Mouse (Mus musculus): ENCODE data around the gene Ppp1r12b. TPM values are rescaled to one million over a fixed set of nuclear protein-coding genes. Genes with fewer than 3 reads are reported as not detected.

The Ppp1r12b gene
- total RNA-seq, 2 experiments from 2014 or later = 1.5 to 5.2 TPM

GRCm38 (mm10) chr1:134745648-134746047 is 210.1 kb downstream of the Ppp1r12b start:
- ATAC-seq (replicated peaks; ENCODE audit: low FRiP score, poor library complexity, severe bottlenecking) = no peak

DNA sequence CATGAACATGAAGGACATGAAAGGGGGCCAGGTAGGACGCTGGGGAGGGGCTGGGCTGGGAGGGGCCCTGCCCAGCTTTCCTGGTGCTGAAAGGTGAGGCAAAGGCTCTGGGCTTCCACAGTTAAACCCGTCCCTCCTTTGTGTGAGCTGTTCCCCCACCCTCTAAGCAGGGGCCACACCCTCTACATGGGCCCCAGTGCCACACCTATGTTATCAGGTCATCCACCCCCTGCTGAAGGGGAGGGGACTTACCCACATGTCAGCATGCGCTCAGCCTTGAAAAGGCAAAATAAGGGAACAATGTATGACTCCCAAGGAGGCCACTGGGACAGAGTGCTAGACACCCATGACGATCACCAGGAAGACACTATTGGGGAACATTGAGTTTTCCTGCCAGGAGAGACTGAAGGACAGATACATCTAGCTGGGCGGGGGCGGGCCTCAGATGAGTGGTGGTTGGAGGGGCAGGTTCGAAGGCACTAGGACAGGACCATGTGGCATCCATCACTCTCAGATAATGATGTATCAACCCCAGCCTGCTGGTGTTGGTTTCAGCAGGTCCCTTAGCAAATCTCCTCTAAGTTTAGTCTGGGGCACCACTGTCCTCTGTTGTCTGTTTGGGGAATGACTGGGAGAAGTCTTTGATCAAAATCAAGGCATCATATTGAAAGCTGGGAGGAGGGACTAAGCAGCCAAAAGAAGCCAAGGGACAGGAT is 213.6 kb downstream of the Ppp1r12b start:
- ATAC-seq (replicated peaks; ENCODE audit: low FRiP score, poor library complexity, severe bottlenecking) = peak; percentile 60

DNA sequence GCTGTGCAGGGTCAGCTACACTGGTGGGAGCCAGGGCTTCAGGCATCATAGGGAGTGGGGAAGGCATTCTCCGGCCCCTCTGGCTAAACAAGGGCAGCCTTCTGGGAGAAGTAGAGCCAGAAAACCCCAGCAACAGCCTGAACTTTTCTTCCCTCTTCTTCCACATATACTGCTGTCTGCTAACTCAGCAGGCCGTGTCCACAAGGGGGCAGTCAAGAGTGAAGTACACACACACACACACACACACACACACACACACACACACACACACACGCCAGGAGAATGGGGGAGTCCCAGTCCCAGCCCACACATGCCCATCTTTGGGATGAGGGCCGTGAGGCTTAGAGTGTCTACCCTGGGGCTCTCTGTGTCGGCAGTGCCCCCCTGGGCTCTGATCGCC is 214.3 kb downstream of the Ppp1r12b start:
- ATAC-seq (replicated peaks; ENCODE audit: low FRiP score, poor library complexity, severe bottlenecking) = no peak

GRCm38 (mm10) chr1:134737463-134737862 is 218.3 kb downstream of the Ppp1r12b start:
- no peak for ATAC-seq (replicated peaks; ENCODE audit: low FRiP score, poor library complexity, severe bottlenecking)

GRCm38 (mm10) chr1:134733659-134734058 is 222.1 kb downstream of the Ppp1r12b start:
- no peak for ATAC-seq (replicated peaks; ENCODE audit: low FRiP score, poor library complexity, severe bottlenecking)

- ATAC-seq (replicated peaks; ENCODE audit: low FRiP score, poor library complexity, severe bottlenecking) = no peak
These were observed 228.5 kb downstream of the Ppp1r12b start for GRCm38 (mm10) chr1:134727256-134727655.

DNA sequence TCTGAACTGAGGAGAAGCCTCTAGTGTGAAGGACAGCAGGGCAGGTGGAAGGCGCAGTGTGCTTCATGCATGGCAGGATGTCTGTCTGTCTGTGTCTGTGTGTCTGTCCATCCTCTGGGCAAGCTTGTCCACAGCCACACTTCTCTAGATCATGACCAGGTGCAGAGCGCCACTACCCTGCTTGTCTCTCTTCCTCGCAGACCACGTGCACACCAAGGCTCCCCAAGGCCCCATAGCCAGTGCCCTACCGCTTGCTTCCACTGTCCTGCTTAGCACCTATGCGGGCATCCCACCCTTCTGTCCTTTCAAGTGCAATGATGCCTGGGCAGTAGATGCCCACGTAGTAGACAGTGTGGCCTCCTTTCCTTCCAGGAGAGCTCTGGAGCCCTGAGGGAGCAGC is 229.3 kb downstream of the Ppp1r12b start:
- no peak for ATAC-seq (replicated peaks; ENCODE audit: low FRiP score, poor library complexity, severe bottlenecking)

DNA sequence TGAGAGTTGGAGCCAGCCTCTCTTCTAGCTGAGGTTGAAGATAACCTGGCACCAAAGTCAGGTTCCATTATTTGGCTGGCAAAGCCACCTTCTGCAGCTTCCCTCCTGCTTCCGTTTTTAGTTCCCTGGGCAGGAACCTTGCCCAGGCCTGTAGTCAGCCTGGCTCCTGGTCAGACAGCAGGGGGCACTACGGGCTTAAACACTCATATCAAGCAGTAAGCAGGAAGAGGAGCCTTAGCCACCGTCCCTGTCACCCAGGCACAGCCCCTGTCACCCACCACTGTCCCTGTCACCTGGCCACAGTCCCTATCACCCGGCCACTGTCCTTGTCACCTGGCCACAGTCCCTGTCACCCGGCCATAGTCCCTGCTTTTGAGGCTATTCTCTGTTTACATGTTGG is 230.5 kb downstream of the Ppp1r12b start:
- ATAC-seq (replicated peaks; ENCODE audit: low FRiP score, poor library complexity, severe bottlenecking) = no peak

DNA sequence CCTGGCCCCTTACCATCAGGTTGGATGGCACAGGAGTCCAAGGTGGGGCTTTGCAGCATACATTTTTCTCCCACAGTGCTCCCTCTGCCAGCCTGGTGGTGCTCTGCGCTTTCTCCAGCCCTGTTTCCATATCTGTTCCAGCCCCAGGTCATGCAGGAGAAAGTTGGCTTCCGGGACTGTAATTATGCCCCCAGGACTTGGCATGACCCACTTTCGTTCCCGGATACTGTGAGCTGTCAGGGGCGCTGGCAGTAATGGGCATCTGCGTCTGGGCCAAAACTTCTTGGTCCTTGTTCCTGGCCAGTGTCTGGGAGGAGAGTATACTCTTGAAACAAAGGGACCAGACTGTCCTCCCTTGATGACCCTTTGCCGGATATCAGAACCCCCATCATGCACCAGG is 232.9 kb downstream of the Ppp1r12b start:
- ATAC-seq (replicated peaks; ENCODE audit: low FRiP score, poor library complexity, severe bottlenecking) = no peak

GRCm38 (mm10) chr1:134721486-134721885 is 234.3 kb downstream of the Ppp1r12b start:
- no peak for ATAC-seq (replicated peaks; ENCODE audit: low FRiP score, poor library complexity, severe bottlenecking)

DNA sequence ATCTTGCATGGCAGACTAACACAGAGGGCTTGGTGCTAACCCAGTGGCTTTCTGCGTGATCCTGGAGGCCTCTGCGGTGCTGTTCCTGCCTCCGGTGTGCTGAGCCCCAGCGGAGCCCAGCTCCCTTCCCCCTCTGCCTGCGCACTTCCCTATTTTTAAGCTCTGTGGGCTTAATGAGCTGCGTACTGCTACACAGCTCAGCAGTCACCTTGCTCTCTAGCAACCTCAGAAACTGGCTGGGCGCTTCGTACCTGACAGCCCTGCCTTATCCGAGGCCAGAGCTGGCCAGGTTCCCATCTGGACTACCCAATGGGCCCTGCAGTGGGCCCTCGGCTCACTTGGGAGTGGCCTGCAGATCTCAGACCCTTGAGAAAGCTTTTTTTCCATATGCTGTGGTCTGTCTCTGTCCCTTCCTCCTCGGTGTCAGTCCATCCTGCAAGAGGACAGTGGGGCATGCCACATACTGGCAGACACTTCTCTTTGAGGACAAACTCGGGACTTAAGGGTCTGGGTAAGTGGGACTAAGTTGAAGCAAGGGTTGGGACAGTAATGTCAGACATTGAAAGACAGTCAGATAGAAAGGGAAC is 235.9 kb downstream of the Ppp1r12b start:
- ATAC-seq (replicated peaks; ENCODE audit: low FRiP score, poor library complexity, severe bottlenecking) = no peak

GRCm38 (mm10) chr1:134715092-134715491 is 240.7 kb downstream of the Ppp1r12b start:
- ATAC-seq (replicated peaks; ENCODE audit: low FRiP score, poor library complexity, severe bottlenecking) = no peak

DNA sequence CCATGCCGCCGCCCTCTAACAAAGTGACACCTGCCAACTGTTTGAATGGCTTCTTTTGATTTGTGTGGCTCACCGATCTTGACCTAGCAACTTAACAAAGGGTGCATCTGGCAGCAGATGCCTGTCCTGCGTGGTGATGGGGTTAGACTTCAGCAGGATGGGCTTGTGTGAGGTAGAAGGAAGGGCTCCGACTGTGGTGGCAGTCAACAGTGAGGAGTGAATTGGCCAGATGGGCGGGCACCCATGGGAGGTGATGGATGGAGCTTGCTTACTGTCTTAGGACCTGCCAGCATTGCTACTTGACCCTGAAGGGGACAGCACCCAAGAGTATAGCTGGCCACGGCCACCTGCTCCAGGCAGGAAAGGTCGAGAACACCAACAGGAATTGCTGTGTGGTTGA is 241.6 kb downstream of the Ppp1r12b start:
- no peak for ATAC-seq (replicated peaks; ENCODE audit: low FRiP score, poor library complexity, severe bottlenecking)

DNA sequence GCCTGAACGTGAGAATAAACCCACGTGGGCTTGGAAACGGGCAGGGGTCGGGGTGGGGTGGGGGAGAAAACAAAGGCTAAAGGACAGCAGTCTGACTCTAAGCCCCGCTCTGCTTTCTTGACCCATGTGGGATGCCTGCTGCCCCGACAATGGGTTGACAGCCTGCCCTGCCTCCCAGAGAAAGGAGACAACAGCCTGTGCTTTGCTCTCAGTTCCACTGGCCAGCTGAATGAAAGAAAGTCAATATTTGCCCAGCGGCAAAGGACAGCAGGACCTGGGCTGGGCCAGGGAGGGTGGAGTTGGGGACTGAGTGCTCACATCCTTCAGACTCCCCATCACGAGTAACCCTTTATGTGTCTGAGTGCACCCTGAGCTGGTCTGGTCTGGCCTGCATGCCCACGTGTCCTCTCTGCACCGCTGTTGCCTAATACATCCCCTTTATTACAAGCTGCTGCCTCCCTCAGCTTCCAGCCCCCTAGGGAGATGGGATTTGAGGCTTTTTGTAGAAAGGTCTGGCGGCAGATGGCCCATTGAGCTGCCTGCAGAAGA is 242.2 kb downstream of the Ppp1r12b start:
- no peak for ATAC-seq (replicated peaks; ENCODE audit: low FRiP score, poor library complexity, severe bottlenecking)

DNA sequence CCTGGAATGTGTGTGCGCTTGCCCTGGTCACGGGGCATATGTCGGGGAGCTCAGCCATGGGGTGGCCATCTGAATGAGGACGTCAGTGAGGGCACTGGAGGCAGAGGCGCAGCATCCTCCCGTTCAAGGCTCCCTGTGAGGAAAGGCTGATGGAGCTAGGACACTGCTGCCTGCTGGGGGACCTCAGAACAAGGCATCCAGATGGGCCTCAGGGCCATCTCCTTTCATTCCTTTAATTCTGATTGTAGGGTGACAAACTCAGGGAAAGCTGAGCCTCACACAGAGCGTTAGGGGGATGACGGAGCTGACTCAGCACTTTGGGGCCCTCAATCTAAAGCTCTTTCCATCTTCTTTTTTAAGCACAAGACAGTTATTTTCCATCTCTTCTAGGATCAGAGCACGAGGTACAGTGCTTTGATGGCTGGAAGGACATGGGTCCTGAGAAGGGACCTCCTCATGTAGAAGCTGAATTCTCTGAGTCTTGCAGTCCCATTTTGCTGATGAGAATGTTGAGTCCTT is 242.9 kb downstream of the Ppp1r12b start:
- ATAC-seq (replicated peaks; ENCODE audit: low FRiP score, poor library complexity, severe bottlenecking) = no peak

DNA sequence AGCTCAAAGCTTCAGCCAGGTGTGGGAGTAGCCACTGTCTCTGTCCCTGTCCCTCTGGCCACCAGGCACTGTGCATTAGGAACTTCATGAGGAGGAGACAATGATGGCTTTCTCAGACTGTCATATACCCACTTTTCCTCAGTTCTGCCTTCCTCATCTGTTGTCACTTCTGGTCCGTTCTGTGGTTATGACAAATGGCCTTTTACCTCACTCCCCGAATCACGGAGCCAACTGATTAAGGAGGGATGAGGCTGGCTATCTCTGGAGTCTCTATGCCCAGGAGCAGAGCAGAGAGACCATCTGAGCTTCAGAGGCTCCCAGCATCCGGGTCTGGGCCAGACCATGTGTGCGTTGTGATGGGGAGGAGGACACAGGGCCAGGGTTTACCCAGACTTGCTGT is 244.1 kb downstream of the Ppp1r12b start:
- no peak for ATAC-seq (replicated peaks; ENCODE audit: low FRiP score, poor library complexity, severe bottlenecking)

- ATAC-seq (replicated peaks; ENCODE audit: low FRiP score, poor library complexity, severe bottlenecking) = no peak
These were observed 244.7 kb downstream of the Ppp1r12b start for GRCm38 (mm10) chr1:134711061-134711460.

GRCm38 (mm10) chr1:134709411-134710306 is 246.1 kb downstream of the Ppp1r12b start:
- ATAC-seq (replicated peaks; ENCODE audit: low FRiP score, poor library complexity, severe bottlenecking) = no peak

GRCm38 (mm10) chr1:134708801-134709385 is 246.8 kb downstream of the Ppp1r12b start:
- no peak for ATAC-seq (replicated peaks; ENCODE audit: low FRiP score, poor library complexity, severe bottlenecking)

- no peak for ATAC-seq (replicated peaks; ENCODE audit: low FRiP score, poor library complexity, severe bottlenecking)
These were observed 247.5 kb downstream of the Ppp1r12b start for GRCm38 (mm10) chr1:134708274-134708673.
